Mouse (Mus musculus) macrophage (primary cell): ENCODE measurements around the gene Fgf14. TPM values are rescaled to one million over a fixed set of nuclear protein-coding genes. Genes with fewer than 3 reads are reported as not detected.
"Not testable (repeated sequence)": the region's sequence is repeated elsewhere in the genome, so short reads cannot be mapped to it uniquely, and the experiment has no call there.

Experiments
- H3K27ac ChIP-seq: fragments of 350-480 bp; formaldehyde crosslinking; 2 replicates; pipeline ENCODE4 v1.9.0; 2021
- H3K36me3 ChIP-seq: fragments of 350-480 bp; formaldehyde crosslinking; 2 replicates; pipeline ENCODE4 v1.9.0; 2021; ENCODE audit errors: inconsistent target
- H3K4me3 ChIP-seq: fragments of 350-480 bp; formaldehyde crosslinking; 2 replicates; pipeline ENCODE4 v1.9.0; 2021; ENCODE audit errors: inconsistent target
- H3K79me2 ChIP-seq: fragments of 350-480 bp; formaldehyde crosslinking; 2 replicates; pipeline ENCODE4 v1.9.0; 2021; ENCODE audit errors: inconsistent target
- WGBS: methylation state at CpG from one replicate; pipeline ENCODE4 v1.1.7; 2026; ENCODE audit warnings: inconsistent platforms; ENCODE audit not compliant: missing documents; 5-methylcytosine and 5-hydroxymethylcytosine counted together
- polyA plus RNA-seq: library from polyadenylated mRNA; stranded (reverse); fragments of 250-400 nt; gene quantifications from 3 replicates; pipeline ENCODE4 v1.2.4, GENCODE M21; 2018; ENCODE audit warnings: inconsistent platforms

Fgf14 gene
- polyA plus RNA-seq, 1 experiment from 2014 or later: not detected

DNA sequence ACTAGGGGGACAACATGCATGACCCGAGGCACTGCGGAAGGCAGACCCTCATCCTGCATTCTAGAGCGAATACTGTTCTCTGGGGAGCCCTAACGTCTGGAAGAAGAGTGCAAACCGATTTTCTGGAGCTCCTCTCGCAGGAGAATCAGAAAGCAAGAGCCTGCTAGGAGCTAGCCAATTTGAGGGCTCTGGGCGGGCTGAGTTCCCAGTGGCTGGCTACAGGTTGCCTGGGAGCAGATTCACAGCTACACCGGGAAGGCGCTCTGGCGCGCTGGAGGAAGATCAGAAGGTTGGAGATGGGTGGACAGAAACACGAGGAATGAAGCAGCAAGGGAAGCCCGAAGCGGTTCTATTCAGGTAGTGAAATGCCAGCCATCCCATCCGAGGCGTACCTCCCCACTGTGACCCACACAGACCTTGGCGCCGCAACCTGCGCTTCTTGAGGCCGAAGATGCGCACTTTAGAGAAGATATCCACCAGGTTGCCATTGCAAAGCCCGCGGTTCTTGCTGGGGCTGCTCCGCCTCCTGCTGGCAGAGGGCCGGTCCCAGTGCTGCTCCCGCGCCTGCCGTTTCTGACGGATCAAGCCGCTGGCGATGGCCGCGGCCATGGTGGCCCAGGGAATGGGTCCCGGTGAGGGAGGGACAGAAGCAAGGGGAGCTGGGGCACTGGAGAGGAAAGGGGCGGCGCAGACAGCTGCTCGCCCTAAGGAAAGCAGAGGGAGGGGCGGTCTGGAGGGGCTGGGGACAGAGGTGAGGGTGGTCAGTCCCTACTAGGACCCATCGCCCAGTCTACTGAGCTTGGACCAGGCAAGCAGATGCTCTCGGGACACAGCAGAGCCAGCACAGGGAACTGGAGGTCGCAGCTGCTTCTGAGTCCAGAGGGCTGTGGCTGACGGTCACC, 484.8 kb downstream of the Fgf14 start:
- Histone ChIP-seq H3K36me3 (no peaks in the 10 kb centered on the region), H3K79me2 (no peaks in the 10 kb centered on the region), H3K4me3 (no peak overlapping the region), H3K27ac (no peak overlapping the region)
- 7% methylated on average over 42 of the region's 42 CpGs for WGBS

DNA sequence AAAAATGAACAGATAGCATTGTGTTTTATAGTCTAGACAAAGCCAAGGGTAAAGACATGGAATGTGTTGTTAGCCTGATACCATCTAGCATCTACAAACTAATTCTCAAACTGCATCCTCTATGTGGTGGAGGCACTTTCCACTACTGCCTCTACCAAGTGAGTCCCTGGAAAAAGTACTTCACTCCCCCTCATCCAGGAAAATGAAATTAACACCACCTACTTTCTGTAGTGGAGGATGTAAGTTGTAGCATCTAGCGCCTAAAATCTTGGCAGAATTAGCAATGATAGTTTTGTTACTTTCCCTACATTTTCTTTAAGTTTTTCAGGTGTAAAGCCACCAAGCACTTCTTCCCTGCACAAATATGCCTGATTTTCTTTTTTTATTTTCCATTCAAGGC, 496.7 kb downstream of the Fgf14 start:
- Histone ChIP-seq H3K36me3 (no peaks in the 10 kb centered on the region), H3K79me2 (no peaks in the 10 kb centered on the region), H3K4me3 (no peak overlapping the region), H3K27ac (no peak overlapping the region)
- WGBS: 63% methylated on average over 1 of the region's 1 CpGs

GRCm38 (mm10) chr14:124174111-124174510, 502.8 kb downstream of the Fgf14 start:
- Histone ChIP-seq H3K4me3 (no peak overlapping the region), H3K36me3 (no peaks in the 10 kb centered on the region), H3K79me2 (no peaks in the 10 kb centered on the region), H3K27ac (no peak overlapping the region)
- WGBS: 100% methylated on average over 1 of the region's 1 CpGs

DNA sequence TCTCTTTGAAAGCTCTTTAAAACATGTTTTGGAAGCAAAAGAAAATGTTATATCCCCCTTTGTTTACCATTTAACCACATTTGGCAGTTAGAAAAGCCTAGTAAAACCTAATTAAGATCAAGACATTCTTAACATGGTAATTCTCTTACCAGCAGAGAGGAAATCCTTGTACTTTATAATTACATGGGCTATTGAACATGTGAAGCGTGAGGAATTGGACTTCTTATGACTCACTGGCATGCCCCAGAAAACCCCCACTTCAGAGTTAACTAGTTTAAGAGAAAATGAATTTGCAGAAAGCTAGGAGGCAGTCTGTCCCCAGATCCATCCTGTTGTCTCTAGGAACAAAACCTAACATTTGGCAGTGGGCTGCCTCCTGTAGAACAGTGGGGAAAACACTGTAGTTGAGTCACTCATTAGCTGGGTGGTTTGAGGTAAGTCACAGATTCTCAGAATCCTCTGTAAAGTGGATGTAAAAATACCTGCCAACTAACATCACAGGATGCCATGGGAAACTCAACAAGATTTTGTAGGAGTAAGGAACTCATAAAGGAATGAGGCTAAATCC, 513.2 kb downstream of the Fgf14 start:
- H3K79me2 ChIP-seq: no peaks in the 10 kb centered on the region
- H3K27ac ChIP-seq: no peak overlapping the region
- no peaks in the 10 kb centered on the region for H3K36me3 ChIP-seq
- WGBS: 77% methylated on average over 1 of the region's 1 CpGs
- no peak overlapping the region for H3K4me3 ChIP-seq

- Histone ChIP-seq H3K79me2 (no peaks in the 10 kb centered on the region), H3K36me3 (no peaks in the 10 kb centered on the region), H3K4me3 (no peak overlapping the region), H3K27ac (no peak overlapping the region)
Observed at GRCm38 (mm10) chr14:124147378-124147777, 529.5 kb downstream of the Fgf14 start.

DNA sequence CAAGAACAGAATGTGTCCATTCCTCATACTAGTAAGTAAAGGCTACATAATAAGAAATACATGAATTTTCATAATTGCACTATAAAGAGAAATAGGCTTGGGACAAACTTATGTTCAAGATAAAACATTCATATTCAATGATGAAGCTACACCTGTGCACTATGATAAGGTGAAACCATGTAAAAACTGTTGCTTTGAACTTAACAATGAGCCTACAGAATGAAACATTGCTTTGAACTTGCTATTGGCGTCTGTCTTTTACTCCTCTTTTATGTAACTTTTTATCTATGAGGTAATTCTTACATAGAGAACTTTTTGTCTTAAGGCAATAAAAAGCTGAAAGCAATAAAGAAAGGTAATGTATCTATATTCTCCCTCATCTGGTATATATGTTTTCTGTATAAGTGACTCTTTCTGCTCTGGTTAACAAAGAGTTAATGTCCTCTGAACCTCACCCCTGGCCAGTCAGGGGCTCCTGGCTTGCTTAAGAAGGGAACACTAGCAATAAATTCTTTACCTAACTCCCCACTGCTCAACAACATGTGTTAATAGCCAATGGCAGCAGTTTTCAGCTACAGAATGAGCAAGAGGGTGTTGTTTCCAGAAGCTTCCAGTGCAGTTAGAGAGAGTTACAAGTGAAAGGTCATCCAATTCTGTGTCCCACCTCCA, 569.6 kb downstream of the Fgf14 start:
- H3K36me3 ChIP-seq: no peaks in the 10 kb centered on the region
- H3K27ac ChIP-seq: no peak overlapping the region
- no peaks in the 10 kb centered on the region for H3K79me2 ChIP-seq
- no peak overlapping the region for H3K4me3 ChIP-seq
- 100% methylated on average over 1 of the region's 1 CpGs for WGBS

GRCm38 (mm10) chr14:124083126-124083525, 593.8 kb downstream of the Fgf14 start:
- H3K36me3 ChIP-seq: no peaks in the 10 kb centered on the region
- H3K27ac ChIP-seq: no peak overlapping the region

GRCm38 (mm10) chr14:124044016-124044415, 632.9 kb downstream of the Fgf14 start:
- 82% methylated on average over 1 of the region's 1 CpGs for WGBS
- H3K27ac ChIP-seq: no peak overlapping the region
- H3K36me3 ChIP-seq: no peaks in the 10 kb centered on the region
- H3K4me3 ChIP-seq: no peak overlapping the region
- no peaks in the 10 kb centered on the region for H3K79me2 ChIP-seq

More at GRCm38 (mm10) chr14:124083126-124083525, 593.8 kb downstream of the Fgf14 start:
- no peak overlapping the region for H3K4me3 ChIP-seq
- H3K79me2 ChIP-seq: no peaks in the 10 kb centered on the region

- Histone ChIP-seq H3K36me3 (no peaks in the 10 kb centered on the region), H3K4me3 (no peak overlapping the region), H3K27ac (no peak overlapping the region), H3K79me2 (no peaks in the 10 kb centered on the region)
- WGBS: 67% methylated on average over 1 of the region's 1 CpGs
Observed at GRCm38 (mm10) chr14:124040651-124041050, 636.3 kb downstream of the Fgf14 start.

DNA sequence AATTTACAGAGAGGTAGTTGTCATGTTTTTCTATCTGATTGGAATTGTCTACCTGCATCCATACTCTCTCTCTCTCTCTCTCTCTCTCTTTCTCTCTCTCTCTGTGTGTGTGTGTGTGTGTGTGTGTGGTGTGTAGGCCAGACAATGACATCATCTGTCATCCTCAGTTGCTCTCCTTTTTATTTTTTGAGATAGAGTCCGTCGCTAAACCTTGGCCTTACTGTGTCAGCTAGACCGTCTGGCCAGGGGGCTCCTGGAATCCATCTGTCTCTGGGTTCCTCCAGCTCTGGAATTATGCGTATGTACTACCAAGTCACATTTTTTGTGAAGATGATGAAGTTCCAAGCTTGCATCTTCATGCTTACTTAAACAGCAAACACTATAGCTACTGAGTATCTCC, 639.5 kb downstream of the Fgf14 start:
- Histone ChIP-seq H3K4me3 (no peak overlapping the region), H3K79me2 (no peaks in the 10 kb centered on the region), H3K27ac (no peak overlapping the region), H3K36me3 (no peaks in the 10 kb centered on the region)
- WGBS: 78% methylated on average over 4 of the region's 4 CpGs

DNA sequence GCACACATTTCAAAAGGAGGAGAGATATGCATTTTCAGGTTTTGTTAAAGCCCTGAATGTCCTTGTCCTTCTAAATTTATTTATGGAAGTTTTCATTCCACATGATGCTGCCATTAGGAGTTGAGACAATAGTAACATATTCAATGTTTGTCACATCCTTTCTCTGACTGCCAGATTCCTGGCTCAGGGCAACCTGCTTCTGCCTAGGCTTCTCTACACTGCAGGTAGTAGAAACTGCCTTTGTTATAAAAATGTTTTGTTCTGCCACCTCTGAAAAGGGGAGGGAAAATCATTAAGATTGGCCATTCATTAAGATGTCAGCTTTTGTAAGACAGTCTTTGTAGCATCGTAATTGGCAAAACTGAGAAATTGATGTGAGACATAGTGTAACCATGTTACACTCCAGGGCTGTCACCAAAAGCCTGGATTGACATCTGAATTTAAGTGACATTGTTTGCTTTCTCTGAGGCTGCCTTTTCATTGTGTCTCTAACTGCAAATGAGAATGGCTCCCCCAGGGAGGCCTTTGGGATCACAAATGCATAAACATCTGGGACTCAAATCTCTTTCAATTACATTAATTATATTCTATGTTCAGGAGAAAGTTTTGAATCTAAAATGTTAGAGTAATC, 640.2 kb downstream of the Fgf14 start:
- Histone ChIP-seq H3K79me2 (no peaks in the 10 kb centered on the region), H3K4me3 (no peak overlapping the region), H3K27ac (no peak overlapping the region), H3K36me3 (no peaks in the 10 kb centered on the region)
- 80% methylated on average over 1 of the region's 1 CpGs for WGBS

GRCm38 (mm10) chr14:124033302-124033701, 643.6 kb downstream of the Fgf14 start:
- H3K27ac ChIP-seq, H3K4me3 ChIP-seq, H3K36me3 ChIP-seq, H3K79me2 ChIP-seq: not testable (repeated sequence)
- WGBS: 68% methylated on average over 3 of the region's 3 CpGs

GRCm38 (mm10) chr14:124027886-124028670, 648.8 kb downstream of the Fgf14 start:
- no peak overlapping the region for H3K27ac ChIP-seq
- no peak overlapping the region for H3K4me3 ChIP-seq
- H3K79me2 ChIP-seq: no peaks in the 10 kb centered on the region
- 91% methylated on average over 1 of the region's 1 CpGs for WGBS
- H3K36me3 ChIP-seq: no peaks in the 10 kb centered on the region

- no peaks in the 10 kb centered on the region for H3K79me2 ChIP-seq
- no peak overlapping the region for H3K4me3 ChIP-seq
- WGBS: 83% methylated on average over 2 of the region's 2 CpGs
- H3K36me3 ChIP-seq: no peaks in the 10 kb centered on the region
- H3K27ac ChIP-seq: no peak overlapping the region
Observed at GRCm38 (mm10) chr14:123990591-123991195, 686.2 kb downstream of the Fgf14 start.
